Mouse (Mus musculus): ENCODE measurements around the gene Tmcc2. TPM values are rescaled to one million over a fixed set of nuclear protein-coding genes. Genes with fewer than 3 reads are reported as not detected.

The Tmcc2 gene
- polyA plus RNA-seq, 1 experiment from 2014 or later: 12.9 TPM

- Histone ChIP-seq H3K9me3 (replicated peaks) (no peaks in the 10 kb centered on the region), H3K27me3 (no peaks in the 10 kb centered on the region), H3K27ac (peak overlapping the region; percentile 71), H3K36me3 (peaks cover 3% of the 10 kb centered on the region; the same call in 1 of the 2 replicates), H3K9ac (no peak overlapping the region), H3K4me2 (peak overlapping the region; percentile 19), H3K4me1 (replicated peaks) (peaks cover 72% of the 10 kb centered on the region), H3K4me3 (no peak overlapping the region)
- WGBS: 23% methylated on average over 4 of the region's 4 CpGs
- peak; percentile 44 for ATAC-seq (replicated peaks; ENCODE audit: insufficient number of reproducible peaks, insufficient read depth, low FRiP score, low read depth)
These were observed 15.8 kb downstream of the Tmcc2 start for GRCm38 (mm10) chr1:132375256-132375655.

- Histone ChIP-seq H3K4me2 (no peak overlapping the region), H3K9me3 (replicated peaks) (no peaks in the 10 kb centered on the region), H3K27me3 (no peaks in the 10 kb centered on the region), H3K36me3 (no peaks in the 10 kb centered on the region; the same call in 1 of the 2 replicates), H3K4me1 (replicated peaks) (peaks cover 73% of the 10 kb centered on the region), H3K27ac (peak overlapping the region; percentile 71), H3K9ac (no peak overlapping the region), H3K4me3 (no peak overlapping the region)
- WGBS: 61% methylated on average over 3 of the region's 3 CpGs
- no peak for ATAC-seq (replicated peaks; ENCODE audit: insufficient number of reproducible peaks, insufficient read depth, low FRiP score, low read depth)
These were observed 16.2 kb downstream of the Tmcc2 start for GRCm38 (mm10) chr1:132374873-132375244.

GRCm38 (mm10) chr1:132374140-132374872 is 16.8 kb downstream of the Tmcc2 start:
- peak; percentile 36; the same call in 1 of the 2 replicates for ATAC-seq (replicated peaks; ENCODE audit: insufficient number of reproducible peaks, insufficient read depth, low FRiP score, low read depth)
- Histone ChIP-seq H3K36me3 (no peaks in the 10 kb centered on the region; the same call in 1 of the 2 replicates), H3K27ac (peak overlapping the region; percentile 71), H3K4me1 (replicated peaks) (peaks cover 73% of the 10 kb centered on the region), H3K27me3 (no peaks in the 10 kb centered on the region), H3K4me2 (peak overlapping the region; percentile 2; the same call in 1 of the 2 replicates), H3K9ac (no peak overlapping the region), H3K4me3 (no peak overlapping the region), H3K9me3 (replicated peaks) (no peaks in the 10 kb centered on the region)
- 25% methylated on average over 5 of the region's 5 CpGs for WGBS

- Histone ChIP-seq H3K9me3 (replicated peaks) (no peaks in the 10 kb centered on the region), H3K27me3 (no peaks in the 10 kb centered on the region), H3K4me3 (no peak overlapping the region), H3K27ac (peak overlapping the region; percentile 71), H3K36me3 (no peaks in the 10 kb centered on the region), H3K9ac (no peak overlapping the region), H3K4me1 (replicated peaks) (peaks cover 76% of the 10 kb centered on the region), H3K4me2 (no peak overlapping the region)
- 68% methylated on average over 6 of the region's 6 CpGs for WGBS
- no peak for ATAC-seq (replicated peaks; ENCODE audit: insufficient number of reproducible peaks, insufficient read depth, low FRiP score, low read depth)
These were observed 18.1 kb downstream of the Tmcc2 start for GRCm38 (mm10) chr1:132372896-132373534.

- Histone ChIP-seq H3K27me3 (no peaks in the 10 kb centered on the region), H3K4me2 (no peak overlapping the region), H3K4me3 (no peak overlapping the region), H3K27ac (no peak overlapping the region), H3K9ac (no peak overlapping the region), H3K36me3 (no peaks in the 10 kb centered on the region), H3K9me3 (replicated peaks) (no peaks in the 10 kb centered on the region), H3K4me1 (replicated peaks) (peaks cover 78% of the 10 kb centered on the region)
- 83% methylated on average over 5 of the region's 5 CpGs for WGBS
- ATAC-seq (replicated peaks; ENCODE audit: insufficient number of reproducible peaks, insufficient read depth, low FRiP score, low read depth): no peak
These were observed 18.7 kb downstream of the Tmcc2 start for GRCm38 (mm10) chr1:132372354-132372753.

GRCm38 (mm10) chr1:132371298-132372081 is 19.6 kb downstream of the Tmcc2 start:
- H3K36me3 ChIP-seq: no peaks in the 10 kb centered on the region
- no peak overlapping the region for H3K4me3 ChIP-seq
- no peaks in the 10 kb centered on the region for H3K27me3 ChIP-seq
- WGBS: 68% methylated on average over 8 of the region's 8 CpGs
- peaks cover 75% of the 10 kb centered on the region for H3K4me1 ChIP-seq (replicated peaks)
- H3K27ac ChIP-seq: peak overlapping the region; percentile 38; the same call in 1 of the 2 replicates
- no peaks in the 10 kb centered on the region for H3K9me3 ChIP-seq (replicated peaks)
- no peak overlapping the region for H3K9ac ChIP-seq
- ATAC-seq (replicated peaks; ENCODE audit: insufficient number of reproducible peaks, insufficient read depth, low FRiP score, low read depth): no peak
- no peak overlapping the region for H3K4me2 ChIP-seq

- Histone ChIP-seq H3K4me3 (no peak overlapping the region), H3K9ac (no peak overlapping the region), H3K9me3 (replicated peaks) (no peaks in the 10 kb centered on the region), H3K36me3 (no peaks in the 10 kb centered on the region), H3K4me2 (no peak overlapping the region), H3K27me3 (no peaks in the 10 kb centered on the region), H3K27ac (peak overlapping the region; percentile 38; the same call in 1 of the 2 replicates), H3K4me1 (replicated peaks) (peaks cover 67% of the 10 kb centered on the region)
- no peak for ATAC-seq (replicated peaks; ENCODE audit: insufficient number of reproducible peaks, insufficient read depth, low FRiP score, low read depth)
- 66% methylated on average over 9 of the region's 9 CpGs for WGBS
These were observed 20.4 kb downstream of the Tmcc2 start for GRCm38 (mm10) chr1:132370681-132371173.

- Histone ChIP-seq H3K27ac (0 out of 2 replicates have a peak overlapping the region, but pooled peaks have one; percentile 16), H3K27me3 (no peaks in the 10 kb centered on the region), H3K4me3 (no peak overlapping the region), H3K4me2 (0 out of 2 replicates have a peak overlapping the region, but pooled peaks have one; percentile 6), H3K9ac (no peak overlapping the region), H3K36me3 (no peaks in the 10 kb centered on the region), H3K4me1 (replicated peaks) (peaks cover 39% of the 10 kb centered on the region), H3K9me3 (replicated peaks) (no peaks in the 10 kb centered on the region)
- peak; percentile 82 for ATAC-seq (replicated peaks; ENCODE audit: insufficient number of reproducible peaks, insufficient read depth, low FRiP score, low read depth)
- 23% methylated on average over 7 of the region's 7 CpGs for WGBS
These were observed 23.2 kb downstream of the Tmcc2 start for GRCm38 (mm10) chr1:132367692-132368506.

- Histone ChIP-seq H3K4me3 (no peak overlapping the region), H3K27me3 (no peaks in the 10 kb centered on the region), H3K4me2 (0 out of 2 replicates have a peak overlapping the region, but pooled peaks have one; percentile 6), H3K4me1 (replicated peaks) (peaks cover 30% of the 10 kb centered on the region), H3K27ac (no peak overlapping the region), H3K9ac (no peak overlapping the region), H3K9me3 (replicated peaks) (no peaks in the 10 kb centered on the region), H3K36me3 (no peaks in the 10 kb centered on the region)
- 88% methylated on average over 6 of the region's 6 CpGs for WGBS
- ATAC-seq (replicated peaks; ENCODE audit: insufficient number of reproducible peaks, insufficient read depth, low FRiP score, low read depth): no peak
These were observed 24.1 kb downstream of the Tmcc2 start for GRCm38 (mm10) chr1:132366937-132367336.

GRCm38 (mm10) chr1:132366235-132366634 is 24.8 kb downstream of the Tmcc2 start:
- Histone ChIP-seq H3K9ac (no peak overlapping the region), H3K27ac (no peak overlapping the region)

More at GRCm38 (mm10) chr1:132366235-132366634, 24.8 kb downstream of the Tmcc2 start:
- Histone ChIP-seq H3K27me3 (no peaks in the 10 kb centered on the region), H3K4me2 (no peak overlapping the region), H3K36me3 (no peaks in the 10 kb centered on the region), H3K4me1 (replicated peaks) (peaks cover 23% of the 10 kb centered on the region), H3K4me3 (no peak overlapping the region), H3K9me3 (replicated peaks) (no peaks in the 10 kb centered on the region)
- no peak for ATAC-seq (replicated peaks; ENCODE audit: insufficient number of reproducible peaks, insufficient read depth, low FRiP score, low read depth)
- 78% methylated on average over 8 of the region's 8 CpGs for WGBS
